Mouse (Mus musculus): ENCODE results near the gene Mphosph10.

The Mphosph10 gene

GRCm38 (mm10) chr7:64349147-64349861 lies 42.8 kb downstream of the Mphosph10 start:
- peak; percentile 23 for DNase-seq

GRCm38 (mm10) chr7:64347813-64348212 lies 44.3 kb downstream of the Mphosph10 start:
- peak; percentile 20 for DNase-seq

- no peak for DNase-seq
Measured at GRCm38 (mm10) chr7:64332686-64333085, 59.4 kb downstream of the Mphosph10 start.

- no peak for DNase-seq
Measured at GRCm38 (mm10) chr7:64331309-64331708, 60.8 kb downstream of the Mphosph10 start.

GRCm38 (mm10) chr7:64327486-64327885 lies 64.6 kb downstream of the Mphosph10 start:
- no peak for DNase-seq

GRCm38 (mm10) chr7:64326892-64327291 lies 65.2 kb downstream of the Mphosph10 start:
- peak; percentile 85 for DNase-seq

Measured in kidney, adult 18-20 months (tissue).